In the genomic region with DNA sequence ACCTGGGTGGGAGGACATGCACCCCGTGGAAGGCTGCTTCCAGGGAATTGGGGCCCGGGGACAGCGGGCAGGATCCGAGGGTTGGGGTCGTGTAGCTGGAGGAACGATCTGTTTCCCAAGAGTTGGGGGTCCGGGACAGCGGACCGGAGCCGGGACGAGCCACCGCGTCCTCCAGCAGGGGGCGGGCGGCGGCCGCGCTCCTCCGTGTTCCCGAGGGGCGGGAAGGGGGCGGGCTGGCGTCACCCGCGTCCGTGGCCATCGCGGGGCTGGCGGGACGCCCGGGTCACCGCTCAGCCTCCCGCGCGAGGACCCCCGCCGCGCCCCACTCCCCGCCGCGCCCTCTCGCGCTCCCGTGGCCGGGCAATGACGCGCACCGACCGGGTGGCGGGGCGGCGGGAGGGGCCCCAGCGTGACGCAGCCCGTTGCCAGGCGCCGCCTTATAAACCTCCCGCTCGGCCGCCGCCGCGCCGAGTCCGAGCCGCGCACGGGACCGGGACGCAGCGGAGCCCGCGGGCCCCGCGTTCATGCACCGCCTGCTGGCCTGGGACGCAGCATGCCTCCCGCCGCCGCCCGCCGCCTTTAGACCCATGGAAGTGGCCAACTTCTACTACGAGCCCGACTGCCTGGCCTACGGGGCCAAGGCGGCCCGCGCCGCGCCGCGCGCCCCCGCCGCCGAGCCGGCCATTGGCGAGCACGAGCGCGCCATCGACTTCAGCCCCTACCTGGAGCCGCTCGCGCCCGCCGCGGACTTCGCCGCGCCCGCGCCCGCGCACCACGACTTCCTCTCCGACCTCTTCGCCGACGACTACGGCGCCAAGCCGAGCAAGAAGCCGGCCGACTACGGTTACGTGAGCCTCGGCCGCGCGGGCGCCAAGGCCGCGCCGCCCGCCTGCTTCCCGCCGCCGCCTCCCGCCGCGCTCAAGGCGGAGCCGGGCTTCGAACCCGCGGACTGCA, we compare ENCODE assay signal across 8 mouse cellular contexts. TPM values are rescaled to one million over a fixed set of nuclear protein-coding genes. Genes with fewer than 3 reads are reported as not detected.
A peak's percentile ranks its signal among the peaks of the same experiment; 100 is the strongest.
DNase-seq lines count a peak whose midpoint lies in the region; ATAC-seq and TF ChIP-seq lines count a peak whose summit lies in the region.

A gene (plus strand): TSS at position 418 of the 954 bp plus-strand sequence.

- no peaks in the 10 kb centered on the region for H3K36me3 ChIP-seq in CH12.LX (replicated peaks in 1 of 2; ENCODE audit: control insufficient read depth in 1 of 2, insufficient read depth in 1 of 2, low read length in 1 of 2)
- no peaks in the 10 kb centered on the region for H3K36me3 ChIP-seq in forebrain, embryonic 13.5 days (ENCODE audit: poor library complexity, severe bottlenecking)
- H3K36me3 ChIP-seq in liver, postnatal 0 days (replicated peaks; ENCODE audit: insufficient read depth, low read length) = peaks cover 10% of the 10 kb centered on the region; the same call in 1 of the 2 replicates
- no peaks in the 10 kb centered on the region for H3K36me3 ChIP-seq in neural tube, embryonic 12.5 days
- no peaks in the 10 kb centered on the region for H3K36me3 ChIP-seq in stomach, postnatal 0 days (ENCODE audit: control insufficient read depth, insufficient read depth, low read length)

- peak within 1 kb of the TSS; percentile 47 for H3K4me2 ChIP-seq in CH12.LX (ENCODE audit: insufficient read depth, low read depth, poor library complexity, severe bottlenecking)
- H3K4me2 ChIP-seq in forebrain, embryonic 13.5 days = peak within 1 kb of the TSS; percentile 95
- peak within 1 kb of the TSS; percentile 76 for H3K4me2 ChIP-seq in liver, postnatal 0 days (ENCODE audit: low read depth, low read length)
- H3K4me2 ChIP-seq in neural tube, embryonic 12.5 days (replicated peaks) = peak within 1 kb of the TSS; percentile 93
- peak within 1 kb of the TSS; percentile 80 for H3K4me2 ChIP-seq in stomach, postnatal 0 days (replicated peaks; ENCODE audit: low read depth)

- TF ChIP-seq POLR2A in CH12.LX (IDR thresholded peaks at IDR 0.05; ENCODE audit: low read depth, low read length) = peak; percentile 68

- ATAC-seq in forebrain, embryonic 13.5 days = peak; percentile 65
- peak; percentile 68 for ATAC-seq in liver, postnatal 0 days
- ATAC-seq in neural tube, embryonic 12.5 days (ENCODE audit: low FRiP score, low read depth) = peak; percentile 19
- peak; percentile 79 for ATAC-seq in stomach, postnatal 0 days (ENCODE audit: low FRiP score, low TSS enrichment)

- in situ Hi-C loops in CH12.LX (cut with MboI; ENCODE audit: low pct_ligation_motif_present, low pct_unique_long_range_greater_than_20kb, low sequenced_read_pairs) = loop anchor here (5.0 kb wide), 1 partner anchor 209 kb away; no protein-coding TSS in a partner anchor

- TF ChIP-seq RAD21 in CH12.LX (IDR thresholded peaks at IDR 0.05; ENCODE audit: low read depth, low read length) = peak; percentile 47

- H3K4me3 ChIP-seq in CH12.LX (replicated peaks in 1 of 3; ENCODE audit: low read depth in 2 of 3, low read length in 2 of 3, poor library complexity in 1 of 3) = peak within 1 kb of the TSS; percentile 34 to 88 (median 35)
- peak within 1 kb of the TSS; percentile 63 for H3K4me3 ChIP-seq in forebrain, embryonic 13.5 days
- peak within 1 kb of the TSS; percentile 78 for H3K4me3 ChIP-seq in liver, postnatal 0 days (ENCODE audit: low read depth, low read length)
- H3K4me3 ChIP-seq in neural tube, embryonic 12.5 days = peak within 1 kb of the TSS; percentile 58
- peak within 1 kb of the TSS; percentile 76 for H3K4me3 ChIP-seq in stomach, postnatal 0 days (ENCODE audit: low read depth, low read length)

- peak in 1 of 2 experiments; percentile 69; a peak in 2 of 4 replicates for TF ChIP-seq CTCF in CH12.LX (conservative IDR thresholded peaks at IDR 0.05 in 1 of 2, IDR thresholded peaks at IDR 0.05 in 1 of 2; ENCODE audit: low read depth in 2 of 2, low read length in 2 of 2)
- peak; percentile 73 for TF ChIP-seq CTCF in liver, postnatal 0 days (IDR thresholded peaks at IDR 0.05; ENCODE audit: low read depth)
- peak; percentile 76 for TF ChIP-seq CTCF in stomach, postnatal 0 days (IDR thresholded peaks at IDR 0.05; ENCODE audit: low read depth)

- WGBS in forebrain, embryonic 13.5 days = under 1% methylated on average over 91 of the region's 147 CpGs
- under 1% methylated on average over 68 of the region's 147 CpGs for WGBS in liver, postnatal 0 days (ENCODE audit: insufficient replicate concordance)
- under 1% methylated on average over 139 of the region's 147 CpGs for WGBS in neural tube, embryonic 12.5 days
- WGBS in stomach, postnatal 0 days = under 1% methylated on average over 113 of the region's 147 CpGs

- peak within 1 kb of the TSS; percentile 96 for H3K27ac ChIP-seq in CH12.LX (ENCODE audit: insufficient read depth, low read depth)
- no peak within 1 kb of the TSS for H3K27ac ChIP-seq in forebrain, embryonic 13.5 days
- H3K27ac ChIP-seq in liver, postnatal 0 days (ENCODE audit: low read depth) = peak within 1 kb of the TSS; percentile 99
- H3K27ac ChIP-seq in neural tube, embryonic 12.5 days = no peak within 1 kb of the TSS
- peak within 1 kb of the TSS; percentile 96 for H3K27ac ChIP-seq in stomach, postnatal 0 days (replicated peaks)

- intact Hi-C loops in heart, postnatal 10 days (cut with DNase I) = loop anchor here (10.0 kb wide), 1 partner anchor 396 kb away; a partner anchor contains a TSS

- peak within 1 kb of the TSS; percentile 72 for H3K9ac ChIP-seq in CH12.LX (ENCODE audit: insufficient read depth, low read depth)
- H3K9ac ChIP-seq in forebrain, embryonic 13.5 days = peak within 1 kb of the TSS; percentile 64
- peak within 1 kb of the TSS; percentile 95 for H3K9ac ChIP-seq in liver, postnatal 0 days (replicated peaks)
- peak within 1 kb of the TSS; percentile 57 for H3K9ac ChIP-seq in neural tube, embryonic 12.5 days
- H3K9ac ChIP-seq in stomach, postnatal 0 days (ENCODE audit: low read length) = peak within 1 kb of the TSS; percentile 94

- peaks cover 81% of the 10 kb centered on the region for H3K27me3 ChIP-seq in CH12.LX (replicated peaks)
- peaks cover 77% of the 10 kb centered on the region for H3K27me3 ChIP-seq in forebrain, embryonic 13.5 days
- H3K27me3 ChIP-seq in liver, postnatal 0 days (ENCODE audit: insufficient read depth, low read length) = peaks cover 3% of the 10 kb centered on the region; the same call in 1 of the 2 replicates
- H3K27me3 ChIP-seq in neural tube, embryonic 12.5 days (replicated peaks) = peaks cover 67% of the 10 kb centered on the region
- no peaks in the 10 kb centered on the region for H3K27me3 ChIP-seq in stomach, postnatal 0 days (ENCODE audit: control insufficient read depth, insufficient read depth, low read length)

- no peaks in the 10 kb centered on the region; the same call in 1 of the 2 replicates for H3K79me2 ChIP-seq in CH12.LX (replicated peaks; ENCODE audit: control insufficient read depth, extremely low read depth, insufficient read depth, poor library complexity, severe bottlenecking)

- peaks cover 0 to 15% of the 10 kb centered on the region in 2 experiments; a peak in 3 of 4 replicates for H3K4me1 ChIP-seq in CH12.LX (ENCODE audit: control insufficient read depth in 1 of 2, insufficient read depth in 2 of 2)
- H3K4me1 ChIP-seq in forebrain, embryonic 13.5 days = peaks cover 11% of the 10 kb centered on the region
- H3K4me1 ChIP-seq in liver, postnatal 0 days (ENCODE audit: insufficient read depth) = peaks cover 22% of the 10 kb centered on the region
- H3K4me1 ChIP-seq in neural tube, embryonic 12.5 days = peaks cover 11% of the 10 kb centered on the region; the same call in 1 of the 2 replicates
- H3K4me1 ChIP-seq in stomach, postnatal 0 days (replicated peaks; ENCODE audit: control insufficient read depth, insufficient read depth) = no peaks in the 10 kb centered on the region

- no peak for TF ChIP-seq EP300 in CH12.LX (IDR thresholded peaks at IDR 0.05; ENCODE audit: low read length)
- TF ChIP-seq EP300 in liver, postnatal 0 days (IDR thresholded peaks at IDR 0.05; ENCODE audit: low read depth) = no peak
- no peak for TF ChIP-seq EP300 in stomach, postnatal 0 days (optimal IDR thresholded peaks at IDR 0.05)

- dilution Hi-C loops in CH12.LX (cut with MboI; ENCODE audit: extremely low pct_ligation_motif_present, extremely low pct_unique_long_range_greater_than_20kb, low sequenced_read_pairs) = loop anchor here (25.0 kb wide), 1 partner anchor 199 kb away; no protein-coding TSS in a partner anchor

- H3K9me3 ChIP-seq in CH12.LX (replicated peaks; ENCODE audit: low read length) = peaks cover 8% of the 10 kb centered on the region
- H3K9me3 ChIP-seq in forebrain, embryonic 13.5 days (replicated peaks) = no peaks in the 10 kb centered on the region
- H3K9me3 ChIP-seq in liver, postnatal 0 days (ENCODE audit: low read length) = no peaks in the 10 kb centered on the region
- no peaks in the 10 kb centered on the region for H3K9me3 ChIP-seq in neural tube, embryonic 12.5 days
- no peaks in the 10 kb centered on the region for H3K9me3 ChIP-seq in stomach, postnatal 0 days (ENCODE audit: control insufficient read depth, low read length)

- no peak for DNase-seq in CH12.LX (ENCODE audit: extremely low read depth)
- peak; percentile 62 for DNase-seq in cerebellum, adult 11 months
- DNase-seq in heart, postnatal 10 days = peak; percentile 88 to 94
- DNase-seq in kidney, postnatal 4 days = peak; percentile 86 to 92
- peak; percentile 87 for DNase-seq in liver, postnatal 0 days
- DNase-seq in stomach, postnatal 0 days (ENCODE audit: low spot score) = peak; percentile 90

TF ChIP-seq in CH12.LX, 34 proteins besides CTCF, POLR2A, EP300 and RAD21 (continues in another document):
- 0 out of 2 replicates have a peak, but pooled peaks have one; percentile 37 for TF ChIP-seq UBTF (IDR thresholded peaks at IDR 0.05; ENCODE audit: low read depth, low read length)
- peak; percentile 13; the same call in 1 of the 2 replicates for TF ChIP-seq CHD2 (IDR thresholded peaks at IDR 0.05; ENCODE audit: low read length)
- no peak for TF ChIP-seq KAT2A (IDR thresholded peaks at IDR 0.05; ENCODE audit: insufficient replicate concordance, low read length)
- no peak for TF ChIP-seq JUN (IDR thresholded peaks at IDR 0.05; ENCODE audit: insufficient read depth, low read depth, low read length)
- TF ChIP-seq MYC (IDR thresholded peaks at IDR 0.05; ENCODE audit: low read depth, low read length) = no peak
- no peak for TF ChIP-seq JUND (conservative IDR thresholded peaks at IDR 0.05; ENCODE audit: low read depth, low read length)
- 0 out of 2 replicates have a peak, but pooled peaks have one; percentile 31 for TF ChIP-seq MAZ (IDR thresholded peaks at IDR 0.05; ENCODE audit: low read depth, low read length)

RNA-seq across cellular contexts. Expression of the gene that starts here (rescaled TPM):
- total RNA-seq in CH12.LX (2012; rRNA removed) (2.3 and 6.2 TPM in 2 replicates), CH12.LX (2014; rRNA removed) (0.19 TPM in 1 of 2 replicates, not detected in the other)
- polyA plus RNA-seq in CH12.LX (2012; ENCODE audit: insufficient read length, low read depth) = 0.24 TPM in 1 of 2 replicates, not detected in the other
- 0.11 and 0.14 TPM in 2 replicates for polyA plus RNA-seq in forebrain, embryonic 13.5 days (2015; fragmentation: Nextera tagmentation; extraction: Ambion mirVana)
- 100 to 1,000 TPM in 1 of 2 experiments, 10 to 100 TPM in 1; 31.0 to 100 TPM for total RNA-seq in heart, postnatal 10 days (2021)
- polyA plus RNA-seq in liver, postnatal 0 days (2015; fragmentation: Nextera tagmentation; extraction: Ambion mirVana) = 27.5 and 43.6 TPM in 2 replicates
- 3.4 and 3.6 TPM in 2 replicates for polyA plus RNA-seq in neural tube, embryonic 12.5 days (2016; fragmentation: Nextera tagmentation; extraction: Ambion mirVana)
- polyA plus RNA-seq in stomach, postnatal 0 days (2015; fragmentation: Nextera tagmentation; extraction: Ambion mirVana) = 55.0 and 60.2 TPM in 2 replicates

Comparison
In these comparisons a context has a peak if more than half of its experiments do, and no peak if none do; other contexts are left out.
1. RNA of the gene that starts here (total RNA-seq): 31.0 to 100 TPM in heart, postnatal 10 days; 0.19 to 6.2 TPM in CH12.LX; every median in the first group is over 4 times any median in the second.
2. Peak in ATAC-seq, H3K4me3 ChIP-seq, H3K9ac ChIP-seq and H3K4me2 ChIP-seq in forebrain, embryonic 13.5 days; RNA of the gene not detected or under 1 TPM.
3. H3K27ac ChIP-seq: peak in CH12.LX (single experiment), liver, postnatal 0 days (single experiment) and stomach, postnatal 0 days (single experiment); none in forebrain, embryonic 13.5 days (single experiment) and neural tube, embryonic 12.5 days (single experiment).
4. ATAC-seq: peak in every context shown above with its lines; median percentile 79 in stomach, postnatal 0 days; 68 in liver, postnatal 0 days; 65 in forebrain, embryonic 13.5 days; 19 in neural tube, embryonic 12.5 days.
5. Peak in every context shown above with its lines, with median percentiles within 50 percentile points of each other: H3K4me2 ChIP-seq, H3K4me3 ChIP-seq and H3K9ac ChIP-seq.